Mouse (Mus musculus): Measurements from ENCODE around the gene Rsph6a. TPM values are rescaled to one million over a fixed set of nuclear protein-coding genes. Genes with fewer than 3 reads are reported as not detected.
A peak's percentile ranks its signal among the peaks of the same experiment; 100 is the strongest.

Rsph6a gene
- total and polyA plus RNA-seq, 2 experiments from 2014 or later = 0.57 TPM; not detected in 1

DNA sequence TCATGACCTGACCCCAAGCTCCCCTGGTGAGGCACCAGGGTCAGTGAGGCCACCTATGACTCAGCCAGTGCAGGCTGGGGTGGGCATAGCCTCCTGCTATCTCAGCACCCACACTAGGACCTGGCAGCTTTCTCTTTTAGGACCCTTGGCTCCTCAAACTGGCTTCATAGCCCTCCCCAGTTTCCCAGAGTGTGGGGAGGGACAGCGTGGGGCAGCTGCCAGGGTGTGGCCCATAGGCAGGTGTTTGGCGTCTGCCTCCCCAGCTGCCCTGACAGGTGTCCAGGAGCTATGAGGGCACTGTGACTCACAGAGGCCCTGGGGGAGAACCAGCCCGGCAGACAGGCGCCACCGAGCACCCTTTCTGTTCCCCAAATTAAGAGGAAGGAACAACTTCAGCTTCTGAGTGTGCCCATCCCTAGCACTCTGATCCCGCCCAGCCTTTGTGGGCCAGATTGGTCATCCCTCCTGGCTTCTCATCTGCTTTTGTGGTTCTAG lies 29.8 kb downstream of the Rsph6a start:
- WGBS = 70% methylated on average over 6 of the region's 6 CpGs
- Histone ChIP-seq H3K4me2 (ENCODE audit: low read depth, low read length, poor library complexity, severe bottlenecking) (peak overlapping the region; percentile 3), H3K36me3 (ENCODE audit: insufficient read depth, low read length) (peaks cover 55% of the 10 kb centered on the region), H3K4me1 (ENCODE audit: insufficient read depth, low read length) (no peaks in the 10 kb centered on the region), H3K9ac (replicated peaks; ENCODE audit: low read length, poor library complexity, severe bottlenecking) (no peak overlapping the region), H3K9me3 (ENCODE audit: low read length) (no peaks in the 10 kb centered on the region), H3K27me3 (ENCODE audit: insufficient read depth, low read length) (no peaks in the 10 kb centered on the region), H3K27ac (ENCODE audit: low read depth, low read length) (no peak overlapping the region), H3K4me3 (ENCODE audit: low read depth, low read length) (no peak overlapping the region)
- ATAC-seq (ENCODE audit: low FRiP score) (no peak), DNase-seq (ENCODE audit: low spot score) (no peak)
- no peak for TF ChIP-seq CTCF (IDR thresholded peaks at IDR 0.05)

DNA sequence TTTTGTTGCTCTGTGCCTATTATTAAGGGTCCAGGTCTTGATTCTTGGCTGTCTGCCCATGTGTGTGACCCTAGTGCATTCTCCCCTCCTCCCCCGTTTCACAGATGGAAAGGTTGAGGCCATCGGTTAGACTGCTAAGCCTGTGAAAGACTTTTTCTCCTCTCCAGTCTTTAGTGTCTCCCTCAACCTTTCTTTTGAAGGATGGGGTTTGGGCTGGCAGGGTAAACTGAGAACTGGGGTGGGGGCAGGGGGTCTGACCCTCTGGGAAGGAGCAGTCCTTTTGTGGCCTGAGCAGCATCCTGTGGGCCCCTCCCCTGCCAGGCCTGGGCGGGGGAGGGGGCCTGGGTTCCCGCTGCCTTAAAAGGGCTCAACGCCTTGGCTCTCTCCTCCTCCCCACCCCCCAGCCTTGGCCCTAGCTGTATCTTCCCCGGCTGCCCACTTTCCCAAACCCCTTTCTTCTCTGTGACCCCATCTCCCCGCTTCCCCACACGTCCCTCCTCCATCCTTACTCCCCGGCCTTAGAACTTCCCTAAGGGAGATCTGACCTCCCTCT lies 30.5 kb downstream of the Rsph6a start:
- Histone ChIP-seq H3K36me3 (ENCODE audit: insufficient read depth, low read length) (peaks cover 49% of the 10 kb centered on the region), H3K4me2 (ENCODE audit: low read depth, low read length, poor library complexity, severe bottlenecking) (no peak overlapping the region), H3K27ac (ENCODE audit: low read depth, low read length) (no peak overlapping the region), H3K9ac (replicated peaks; ENCODE audit: low read length, poor library complexity, severe bottlenecking) (no peak overlapping the region), H3K9me3 (ENCODE audit: low read length) (no peaks in the 10 kb centered on the region), H3K4me1 (ENCODE audit: insufficient read depth, low read length) (no peaks in the 10 kb centered on the region), H3K27me3 (ENCODE audit: insufficient read depth, low read length) (no peaks in the 10 kb centered on the region), H3K4me3 (ENCODE audit: low read depth, low read length) (no peak overlapping the region)
- no peak for DNase-seq (ENCODE audit: low spot score)
- TF ChIP-seq CTCF (IDR thresholded peaks at IDR 0.05) = no peak
- no peak for ATAC-seq (ENCODE audit: low FRiP score)
- WGBS = 27% methylated on average over 9 of the region's 9 CpGs

DNA sequence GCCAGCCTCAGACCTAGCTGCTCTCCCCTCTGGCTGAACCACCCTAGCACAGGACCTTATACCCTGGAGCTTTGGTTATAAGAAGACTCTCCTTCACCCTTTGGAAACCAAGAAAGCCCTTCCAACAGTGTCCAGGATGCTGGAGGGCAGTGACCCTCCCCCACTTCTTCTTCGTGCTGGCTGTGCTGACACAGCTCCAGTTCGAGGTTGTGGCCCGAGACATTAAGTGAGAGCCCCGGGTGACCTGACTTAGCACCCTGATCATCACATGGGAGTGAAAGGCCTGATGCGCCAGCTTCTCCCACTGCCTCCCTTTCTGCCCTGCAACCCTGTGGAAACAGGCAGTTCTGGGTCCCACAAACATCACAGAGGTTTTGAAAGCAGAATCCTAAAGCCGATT lies 31.0 kb downstream of the Rsph6a start:
- Histone ChIP-seq H3K27me3 (ENCODE audit: insufficient read depth, low read length) (no peaks in the 10 kb centered on the region), H3K9ac (replicated peaks; ENCODE audit: low read length, poor library complexity, severe bottlenecking) (no peak overlapping the region), H3K4me2 (ENCODE audit: low read depth, low read length, poor library complexity, severe bottlenecking) (no peak overlapping the region), H3K4me1 (ENCODE audit: insufficient read depth, low read length) (no peaks in the 10 kb centered on the region), H3K36me3 (ENCODE audit: insufficient read depth, low read length) (peaks cover 44% of the 10 kb centered on the region), H3K4me3 (ENCODE audit: low read depth, low read length) (no peak overlapping the region), H3K9me3 (ENCODE audit: low read length) (no peaks in the 10 kb centered on the region), H3K27ac (ENCODE audit: low read depth, low read length) (no peak overlapping the region)
- no peak for ATAC-seq (ENCODE audit: low FRiP score)
- no peak for TF ChIP-seq CTCF (IDR thresholded peaks at IDR 0.05)
- WGBS = 17% methylated on average over 6 of the region's 6 CpGs
- DNase-seq (ENCODE audit: low spot score) = no peak

DNA sequence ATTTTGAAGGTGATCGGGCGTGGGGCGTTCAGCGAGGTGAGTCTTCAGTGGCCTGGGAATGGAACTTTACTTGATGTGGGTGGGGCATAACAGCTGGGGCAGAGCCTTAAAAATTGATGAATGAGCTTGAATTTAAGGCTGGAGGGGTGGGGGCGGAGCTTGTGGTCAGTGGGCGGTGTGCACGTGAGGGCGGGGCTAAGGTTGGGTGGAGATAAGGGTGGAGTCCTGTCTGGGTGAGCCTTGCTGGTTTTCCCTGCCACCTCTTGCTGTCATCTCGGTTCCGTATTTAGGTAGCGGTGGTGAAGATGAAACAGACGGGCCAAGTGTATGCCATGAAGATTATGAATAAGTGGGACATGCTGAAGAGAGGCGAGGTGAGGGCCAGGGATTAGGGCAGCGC lies 31.6 kb downstream of the Rsph6a start:
- H3K9ac ChIP-seq (replicated peaks; ENCODE audit: low read length, poor library complexity, severe bottlenecking) = no peak overlapping the region
- H3K36me3 ChIP-seq (ENCODE audit: insufficient read depth, low read length) = peaks cover 41% of the 10 kb centered on the region
- WGBS = 27% methylated on average over 14 of the region's 14 CpGs
- no peak overlapping the region for H3K4me3 ChIP-seq (ENCODE audit: low read depth, low read length)
- no peak overlapping the region for H3K27ac ChIP-seq (ENCODE audit: low read depth, low read length)
- H3K9me3 ChIP-seq (ENCODE audit: low read length) = no peaks in the 10 kb centered on the region
- ATAC-seq (ENCODE audit: low FRiP score) (no peak), DNase-seq (ENCODE audit: low spot score) (no peak)
- H3K4me1 ChIP-seq (ENCODE audit: insufficient read depth, low read length) = no peaks in the 10 kb centered on the region
- no peak for TF ChIP-seq CTCF (IDR thresholded peaks at IDR 0.05)
- H3K27me3 ChIP-seq (ENCODE audit: insufficient read depth, low read length) = no peaks in the 10 kb centered on the region
- no peak overlapping the region for H3K4me2 ChIP-seq (ENCODE audit: low read depth, low read length, poor library complexity, severe bottlenecking)

DNA sequence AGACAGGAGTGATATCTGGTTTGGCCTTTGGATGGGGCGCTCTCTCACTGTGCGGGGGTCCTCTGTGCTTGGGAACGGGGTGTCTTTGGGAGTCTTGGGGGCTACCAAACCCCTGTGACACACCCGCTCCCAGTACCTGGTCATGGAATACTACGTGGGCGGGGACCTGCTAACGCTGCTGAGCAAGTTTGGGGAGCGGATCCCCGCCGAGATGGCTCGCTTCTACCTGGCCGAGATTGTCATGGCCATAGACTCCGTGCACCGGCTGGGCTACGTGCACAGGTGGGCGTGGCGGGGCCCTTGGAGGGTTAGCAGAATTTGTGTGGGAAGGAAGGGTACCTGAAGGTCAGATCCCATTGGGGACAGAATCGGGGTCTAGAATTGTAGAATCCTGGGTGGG lies 32.3 kb downstream of the Rsph6a start:
- no peak for TF ChIP-seq CTCF (IDR thresholded peaks at IDR 0.05)
- no peaks in the 10 kb centered on the region for H3K4me1 ChIP-seq (ENCODE audit: insufficient read depth, low read length)
- H3K27me3 ChIP-seq (ENCODE audit: insufficient read depth, low read length) = no peaks in the 10 kb centered on the region
- no peak overlapping the region for H3K4me3 ChIP-seq (ENCODE audit: low read depth, low read length)
- H3K9me3 ChIP-seq (ENCODE audit: low read length) = no peaks in the 10 kb centered on the region
- H3K27ac ChIP-seq (ENCODE audit: low read depth, low read length) = no peak overlapping the region
- no peak overlapping the region for H3K9ac ChIP-seq (replicated peaks; ENCODE audit: low read length, poor library complexity, severe bottlenecking)
- no peak overlapping the region for H3K4me2 ChIP-seq (ENCODE audit: low read depth, low read length, poor library complexity, severe bottlenecking)
- H3K36me3 ChIP-seq (ENCODE audit: insufficient read depth, low read length) = peaks cover 35% of the 10 kb centered on the region
- DNase-seq (ENCODE audit: low spot score) (no peak), ATAC-seq (ENCODE audit: low FRiP score) (no peak)
- 63% methylated on average over 18 of the region's 18 CpGs for WGBS

DNA sequence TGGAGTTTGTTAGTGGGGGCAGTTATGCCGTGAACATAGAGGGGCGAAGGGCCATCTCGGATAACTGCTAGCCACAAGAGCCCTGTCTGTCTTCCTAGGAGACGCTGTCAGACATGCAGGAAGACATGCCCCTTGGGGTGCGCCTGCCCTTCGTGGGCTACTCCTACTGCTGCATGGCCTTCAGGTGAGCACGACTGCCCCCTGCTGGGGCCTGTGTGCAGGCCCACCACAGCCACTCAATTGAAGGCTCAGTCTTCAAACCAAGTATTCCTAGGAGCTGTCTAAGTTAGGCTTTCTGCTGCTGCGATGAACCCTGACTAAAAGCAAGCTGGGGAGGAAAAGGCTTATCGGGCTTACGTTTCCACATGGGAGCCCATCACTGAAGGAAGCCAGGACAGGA lies 34.3 kb downstream of the Rsph6a start:
- ATAC-seq (ENCODE audit: low FRiP score) (no peak), DNase-seq (ENCODE audit: low spot score) (peak; percentile 64)
- Histone ChIP-seq H3K27ac (ENCODE audit: low read depth, low read length) (no peak overlapping the region), H3K4me3 (ENCODE audit: low read depth, low read length) (no peak overlapping the region), H3K4me1 (ENCODE audit: insufficient read depth, low read length) (no peaks in the 10 kb centered on the region; the same call in 1 of the 2 replicates), H3K27me3 (ENCODE audit: insufficient read depth, low read length) (no peaks in the 10 kb centered on the region), H3K36me3 (ENCODE audit: insufficient read depth, low read length) (peaks cover 25% of the 10 kb centered on the region), H3K4me2 (ENCODE audit: low read depth, low read length, poor library complexity, severe bottlenecking) (no peak overlapping the region), H3K9ac (replicated peaks; ENCODE audit: low read length, poor library complexity, severe bottlenecking) (no peak overlapping the region), H3K9me3 (ENCODE audit: low read length) (no peaks in the 10 kb centered on the region)
- 44% methylated on average over 10 of the region's 10 CpGs for WGBS
- peak; percentile 74 for TF ChIP-seq CTCF (IDR thresholded peaks at IDR 0.05)

All from midbrain, postnatal 0 days (tissue).